Mouse (Mus musculus): ENCODE data around the gene Spindoc.
A peak's percentile ranks its signal among the peaks of the same experiment; 100 is the strongest.

- no peak for TF ChIP-seq CTCF (IDR thresholded peaks at IDR 0.05 in 2 of 3, conservative IDR thresholded peaks at IDR 0.05 in 1 of 3; ENCODE audit: control insufficient read depth in 1 of 3, insufficient read depth in 1 of 3, low read depth in 2 of 3, low read length in 3 of 3, poor library complexity in 1 of 3, severe bottlenecking in 1 of 3)
- TF ChIP-seq HCFC1 (IDR thresholded peaks at IDR 0.05; ENCODE audit: low read depth, low read length) = no peak
- 0 out of 2 replicates have a peak, but pooled peaks have one; percentile 17 for TF ChIP-seq RCOR1 (IDR thresholded peaks at IDR 0.05; ENCODE audit: low read depth, low read length)
- peak in 1 of 2 experiments; percentile 52; a peak in 2 of 4 replicates for TF ChIP-seq POLR2A (IDR thresholded peaks at IDR 0.05; ENCODE audit: control insufficient read depth in 1 of 2, insufficient read depth in 1 of 2, low read depth in 1 of 2, low read length in 2 of 2, poor library complexity in 1 of 2)
- no peak for TF ChIP-seq JUND (IDR thresholded peaks at IDR 0.05; ENCODE audit: low read depth, low read length)
- TF ChIP-seq ZNF384 (IDR thresholded peaks at IDR 0.05; ENCODE audit: low read depth, low read length) = no peak
Observed at GRCm38 (mm10) chr19:7377639-7378038, 5.2 kb downstream of the Spindoc start.
